Mouse (Mus musculus) G1E (cell line): Measurements from ENCODE around the gene Efhd2. TPM values are rescaled to one million over a fixed set of nuclear protein-coding genes. Genes with fewer than 3 reads are reported as not detected.

Source experiments
- ATAC-seq: 2 replicates; pipeline ENCODE4 v1.8.0; 2016; ENCODE audit warnings: mild to moderate bottlenecking; ENCODE audit not compliant: insufficient number of reproducible peaks, poor library complexity, low FRiP score, severe bottlenecking; ENCODE audit errors: extremely low read depth
- DNase-seq: peaks from one replicate; pipeline ENCODE4 v3.0.0; 2012; ENCODE audit warnings: low spot score
- H3K27me3 ChIP-seq: 2 replicates; pipeline ENCODE4 v1.6.1; 2012; ENCODE audit warnings: mild to moderate bottlenecking, low read length, inconsistent platforms; ENCODE audit not compliant: insufficient read depth
- H3K36me3 ChIP-seq: replicated peaks from 2 replicates; pipeline ENCODE3; 2012; ENCODE audit warnings: mild to moderate bottlenecking, inconsistent platforms
- H3K4me1 ChIP-seq: 2 replicates; pipeline ENCODE4 v1.6.1; 2012; ENCODE audit warnings: low read depth, low read length, inconsistent platforms, mixed read lengths; ENCODE audit not compliant: insufficient read depth
- H3K4me3 ChIP-seq: 2 replicates; pipeline ENCODE4 v1.5.1; 2012; ENCODE audit warnings: low read depth, mild to moderate bottlenecking, inconsistent platforms, low read length, moderate library complexity, mixed read lengths
- H3K9me3 ChIP-seq: replicated peaks from 2 replicates; pipeline ENCODE4 v1.6.1; 2012; ENCODE audit warnings: inconsistent platforms
- CTCF ChIP-seq: IDR thresholded peaks from 2 replicates; pipeline ENCODE4 v1.5.1; 2012; ENCODE audit warnings: low read depth, low read length, inconsistent platforms, mixed read lengths
- GATA1 ChIP-seq: IDR thresholded peaks from 2 replicates; pipeline ENCODE4 v1.6.1; 2012; ENCODE audit warnings: borderline replicate concordance, low read length, inconsistent platforms, mixed read lengths
- GATA2 ChIP-seq: IDR thresholded peaks from 2 replicates; pipeline ENCODE4 v1.6.1; 2012; ENCODE audit warnings: low read depth, low read length, inconsistent platforms, borderline replicate concordance
- POLR2AphosphoS5 ChIP-seq: IDR thresholded peaks from 2 replicates; pipeline ENCODE4 v1.6.1; 2012; ENCODE audit warnings: low read depth, low read length, inconsistent platforms; ENCODE audit not compliant: insufficient replicate concordance
- TAL1 ChIP-seq: conservative IDR thresholded peaks from 2 replicates; pipeline ENCODE4 v1.6.1; 2012; ENCODE audit warnings: low read depth, low read length, inconsistent platforms, mixed read lengths
- polyA plus RNA-seq: library from polyadenylated mRNA; stranded (reverse); fragments of >175 nt; gene quantifications from 2 replicates; pipeline ENCODE4 v1.2.3, GENCODE M21; 2012
- total RNA-seq, 2 experiments: library from RNA; stranded (forward) in 1 of 2; stranded (reverse) in 1 of 2; fragments of 200-1000 nt in 1 of 2; fragments of >200 nt in 1 of 2; fragmentation: Nextera tagmentation in 1 of 2; gene quantifications; 2 replicates each; pipeline ENCODE4 v1.2.3; 2014 to 2017

Gene Efhd2
- total and polyA plus RNA-seq, 3 experiments, result 31.9 to 56.1 (median 37.3) TPM

GRCm38 (mm10) chr4:141828177-141828576 lies 46.5 kb downstream of the Efhd2 start:
- Histone ChIP-seq H3K27me3 (peaks cover 19% of the 10 kb centered on the region), H3K9me3 (no peaks in the 10 kb centered on the region), H3K4me1 (no peaks in the 10 kb centered on the region; the same call in 1 of the 2 replicates), H3K36me3 (no peaks in the 10 kb centered on the region), H3K4me3 (no peak overlapping the region)
- ATAC-seq (no peak), DNase-seq (no peak)
- TF ChIP-seq TAL1, result no peak
- TF ChIP-seq GATA2, result no peak
- TF ChIP-seq GATA1, result no peak
- TF ChIP-seq POLR2AphosphoS5, result no peak
- TF ChIP-seq CTCF, result no peak

GRCm38 (mm10) chr4:141827401-141827800 lies 47.3 kb downstream of the Efhd2 start:
- DNase-seq (no peak), ATAC-seq (no peak)
- no peaks in the 10 kb centered on the region for H3K9me3 ChIP-seq
- peaks cover 5% of the 10 kb centered on the region for H3K4me1 ChIP-seq
- peaks cover 17% of the 10 kb centered on the region for H3K27me3 ChIP-seq
- TF ChIP-seq TAL1, result no peak
- no peak for TF ChIP-seq POLR2AphosphoS5
- no peak for TF ChIP-seq GATA1
- no peak for TF ChIP-seq GATA2
- no peak for TF ChIP-seq CTCF
- no peak overlapping the region for H3K4me3 ChIP-seq
- H3K36me3 ChIP-seq, result no peaks in the 10 kb centered on the region

- no peak for DNase-seq
- TF ChIP-seq CTCF (no peak), TAL1 (no peak), POLR2AphosphoS5 (no peak), GATA2 (no peak), GATA1 (no peak)
- no peak within 1 kb of the TSS for H3K4me3 ChIP-seq
- H3K27me3 ChIP-seq, result peaks cover 19% of the 10 kb centered on the region
- ATAC-seq, result no peak
- H3K4me1 ChIP-seq, result peaks cover 5% of the 10 kb centered on the region
- no peaks in the 10 kb centered on the region for H3K9me3 ChIP-seq
- no peaks in the 10 kb centered on the region for H3K36me3 ChIP-seq
These were observed 48.7 kb downstream of the Efhd2 start, which contains the start of gene Cela2a for GRCm38 (mm10) chr4:141826060-141826459. Gene Cela2a, minus strand, starts transcription at chr4:141826160.

- no peak overlapping the region for H3K4me3 ChIP-seq
- DNase-seq, result no peak
- no peak for TF ChIP-seq TAL1
- peak; percentile 52; the same call in 1 of the 2 replicates for ATAC-seq
- peaks cover 18% of the 10 kb centered on the region for H3K27me3 ChIP-seq
- H3K4me1 ChIP-seq, result peaks cover 5% of the 10 kb centered on the region
- no peaks in the 10 kb centered on the region for H3K36me3 ChIP-seq
- H3K9me3 ChIP-seq, result no peaks in the 10 kb centered on the region
These were observed 51.7 kb downstream of the Efhd2 start for GRCm38 (mm10) chr4:141822979-141823378.

- ATAC-seq (no peak), DNase-seq (no peak)
- no peak for TF ChIP-seq GATA2
- TF ChIP-seq GATA1, result no peak
- no peak for TF ChIP-seq TAL1
- no peak for TF ChIP-seq CTCF
- no peak for TF ChIP-seq POLR2AphosphoS5
- Histone ChIP-seq H3K4me1 (peaks cover 5% of the 10 kb centered on the region), H3K9me3 (no peaks in the 10 kb centered on the region), H3K36me3 (no peaks in the 10 kb centered on the region), H3K4me3 (no peak overlapping the region), H3K27me3 (peaks cover 19% of the 10 kb centered on the region)
These were observed 52.6 kb downstream of the Efhd2 start for GRCm38 (mm10) chr4:141822089-141822488.

GRCm38 (mm10) chr4:141821178-141821577 lies 53.5 kb downstream of the Efhd2 start:
- Histone ChIP-seq H3K4me1 (peaks cover 5% of the 10 kb centered on the region), H3K27me3 (peaks cover 14% of the 10 kb centered on the region), H3K9me3 (no peaks in the 10 kb centered on the region), H3K36me3 (peaks cover 2% of the 10 kb centered on the region), H3K4me3 (no peak overlapping the region)
- DNase-seq (no peak), ATAC-seq (no peak)
- TF ChIP-seq GATA2 (no peak), TAL1 (no peak), CTCF (no peak), POLR2AphosphoS5 (no peak)

- DNase-seq, result no peak
- H3K9me3 ChIP-seq, result no peaks in the 10 kb centered on the region
- no peak overlapping the region for H3K4me3 ChIP-seq
- TF ChIP-seq GATA2 (no peak), CTCF (no peak), POLR2AphosphoS5 (no peak), TAL1 (no peak), GATA1 (no peak)
- no peak for ATAC-seq
- H3K4me1 ChIP-seq, result peaks cover 5% of the 10 kb centered on the region
- H3K27me3 ChIP-seq, result peaks cover 7% of the 10 kb centered on the region; the same call in 1 of the 2 replicates
- peaks cover 21% of the 10 kb centered on the region for H3K36me3 ChIP-seq
These were observed 55.4 kb downstream of the Efhd2 start for GRCm38 (mm10) chr4:141819316-141819715.
